In genomic region chr7:132788826-132789225, GRCm38 (mm10) we compare ENCODE assay signal across 10 mouse cellular contexts. TPM values are rescaled to one million over a fixed set of nuclear protein-coding genes. Genes with fewer than 3 reads are reported as not detected.
DNase-seq lines count a peak whose midpoint lies in the region; ATAC-seq and TF ChIP-seq lines count a peak whose summit lies in the region.
"Had no signal": no experiment of that assay in that cellular context is flagged by ENCODE, and none has a peak within 500 bp of the region (broad histone marks: within the 10 kb centered on the region; RNA-seq: fewer than 3 reads in every experiment).

No protein-coding gene starts in this region.

- H3K36me3 ChIP-seq in midbrain, embryonic 13.5 days = 0 out of 2 replicates have a peak, but pooled peaks cover 4% of the 10 kb centered on the region
- H3K36me3 ChIP-seq in kidney, adult 2 months (ENCODE audit: control insufficient read depth, insufficient read depth, low read length) = no peaks in the 10 kb centered on the region
- H3K36me3 ChIP-seq: heart, embryonic 10.5 days had no signal

- peak; percentile 67 for DNase-seq in adrenal gland, postnatal 10 days
- no peak for DNase-seq in adrenal gland, adult 18-20 months (ENCODE audit: low spot score in 2 of 2)
- peak; percentile 74 to 75 for DNase-seq in adrenal gland, postnatal 36 days
- peak; percentile 60 to 75 for DNase-seq in frontal cortex, postnatal 14 days (ENCODE audit: low spot score in 2 of 2)
- DNase-seq in left cerebral cortex, postnatal 14 days (ENCODE audit: low spot score in 2 of 2) = peak; percentile 82 to 84
- DNase-seq in kidney, adult 2 months = no peak
- no peak for DNase-seq in lung, postnatal 4 days
- DNase-seq: kidney, adult 8-10 months had no signal

- 97% methylated on average over 13 of the region's 13 CpGs for WGBS in midbrain, embryonic 13.5 days
- WGBS in kidney, adult 2 months = 87% methylated on average over 13 of the region's 13 CpGs

- no peaks in the 10 kb centered on the region for H3K9me3 ChIP-seq in midbrain, embryonic 13.5 days
- H3K9me3 ChIP-seq: heart, embryonic 10.5 days had no signal

- no peak for TF ChIP-seq CTCF in kidney, adult 2 months (conservative IDR thresholded peaks at IDR 0.05; ENCODE audit: insufficient read depth, insufficient read length, low read depth, low read length)

- TF ChIP-seq POLR2A in kidney, adult 2 months (IDR thresholded peaks at IDR 0.05; ENCODE audit: low read depth, low read length) = no peak

- H3K4me3 ChIP-seq in midbrain, embryonic 13.5 days (replicated peaks) = no peak overlapping the region
- no peak overlapping the region for H3K4me3 ChIP-seq in kidney, adult 2 months (ENCODE audit: insufficient read depth, low read depth, low read length)
- H3K4me3 ChIP-seq: heart, embryonic 10.5 days had no signal

- no peak overlapping the region for H3K27ac ChIP-seq in midbrain, embryonic 13.5 days
- no peak overlapping the region for H3K27ac ChIP-seq in kidney, adult 2 months (ENCODE audit: insufficient read depth, low read depth, low read length)
- H3K27ac ChIP-seq: heart, embryonic 10.5 days had no signal

- no peak for ATAC-seq in midbrain, embryonic 13.5 days

- intact Hi-C loops in left cerebral cortex, postnatal 14 days (cut with DNase I) = no loop called here

- H3K4me2 ChIP-seq in midbrain, embryonic 13.5 days (replicated peaks) = no peak overlapping the region

- no peak overlapping the region for H3K9ac ChIP-seq in midbrain, embryonic 13.5 days (replicated peaks)

- no peaks in the 10 kb centered on the region for H3K27me3 ChIP-seq in midbrain, embryonic 13.5 days
- H3K27me3 ChIP-seq in kidney, adult 2 months (replicated peaks; ENCODE audit: control insufficient read depth, insufficient read depth, low read length) = no peaks in the 10 kb centered on the region

- peaks cover 16% of the 10 kb centered on the region for H3K4me1 ChIP-seq in midbrain, embryonic 13.5 days (replicated peaks)
- peaks cover 33% of the 10 kb centered on the region for H3K4me1 ChIP-seq in kidney, adult 2 months (ENCODE audit: control insufficient read depth, insufficient read depth, low read length)

RNA-seq across cellular contexts. Expression of gene Fam53b, which starts 24.9 kb away (rescaled TPM):
- 10 to 100 TPM; 58.4 to 75.1 TPM for total RNA-seq in adrenal gland, postnatal 10 days (2021)
- 10 to 100 TPM; 41.2 to 71.7 TPM for total RNA-seq in adrenal gland, adult 18-20 months (2021)
- 10 to 100 TPM; 65.9 to 94.9 TPM for total RNA-seq in adrenal gland, postnatal 36 days (2021)
- total RNA-seq in left cerebral cortex, postnatal 14 days (2021) = 10 to 100 TPM; 24.8 to 27.8 TPM
- 21.7 and 23.4 TPM in 2 replicates for polyA plus RNA-seq in midbrain, embryonic 13.5 days (2015; fragmentation: Nextera tagmentation; extraction: Ambion mirVana)
- polyA plus RNA-seq in kidney, adult 2 months (2012; rRNA removed) = 29.3 and 31.1 TPM in 2 replicates

Comparison
In these comparisons a context has a peak if more than half of its experiments do, and no peak if none do; other contexts are left out.
1. DNase-seq: peak in adrenal gland, postnatal 10 days (single experiment), adrenal gland, postnatal 36 days (2 of 2), frontal cortex, postnatal 14 days (2 of 2) and left cerebral cortex, postnatal 14 days (2 of 2); none in adrenal gland, adult 18-20 months (0 of 2), kidney, adult 2 months (single experiment) and lung, postnatal 4 days (0 of 2).